Mouse (Mus musculus) testis, adult 2 months (tissue): Measurements from ENCODE around the gene Ercc8.

ENCODE experiments used
- CTCF ChIP-seq: fragments of 200-500 bp; IDR thresholded peaks from 2 replicates; pipeline ENCODE4 v1.5.1; 2012; ENCODE audit warnings: low read depth, mild to moderate bottlenecking, inconsistent platforms, low read length, moderate library complexity; ENCODE audit not compliant: control insufficient read depth, insufficient read depth, insufficient replicate concordance
- POLR2A ChIP-seq: fragments of 200-500 bp; IDR thresholded peaks from 2 replicates; pipeline ENCODE4 v1.6.1; 2012; ENCODE audit warnings: low read depth, mild to moderate bottlenecking, inconsistent platforms, low read length, moderate library complexity; ENCODE audit not compliant: control insufficient read depth

DNA sequence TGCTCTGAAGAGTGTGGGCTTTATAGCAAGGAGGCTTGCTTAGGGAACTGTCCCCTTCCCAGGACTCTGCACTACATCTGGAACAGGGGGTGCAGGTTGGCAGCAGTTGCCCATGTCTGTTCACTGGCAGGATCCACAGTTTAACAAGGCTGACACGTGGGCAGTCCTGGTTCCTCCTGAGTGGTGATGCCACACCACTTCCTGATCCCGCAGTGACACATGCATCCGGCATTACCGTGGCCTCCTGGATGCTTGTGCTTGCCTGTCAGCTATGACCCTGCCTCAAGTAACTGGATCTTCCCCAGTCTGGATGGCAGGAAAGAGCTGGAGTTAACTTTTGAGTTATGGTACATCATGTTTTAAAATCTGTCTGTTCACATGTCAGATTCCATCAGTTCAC is 29.5 kb downstream of the Ercc8 start:
- TF ChIP-seq CTCF (no peak), POLR2A (no peak)
